Mouse (Mus musculus) thymus, adult 2 months (tissue): ENCODE measurements around the gene Gm49388. TPM values are rescaled to one million over a fixed set of nuclear protein-coding genes. Genes with fewer than 3 reads are reported as not detected.

Experiments
- DNase-seq: peaks from one replicate; pipeline ENCODE4 v3.0.0; 2021
- H3K27ac ChIP-seq: fragments of 200-500 bp; 2 replicates; pipeline ENCODE4 v1.5.1; 2012; ENCODE audit warnings: low read length, control low read depth; ENCODE audit not compliant: control insufficient read depth, insufficient read depth
- H3K27me3 ChIP-seq: fragments of 200-500 bp; 2 replicates; pipeline ENCODE4 v1.6.1; 2012; ENCODE audit warnings: mild to moderate bottlenecking, low read length, moderate library complexity, mixed read lengths; ENCODE audit not compliant: control insufficient read depth, insufficient read depth
- H3K36me3 ChIP-seq: fragments of 200-500 bp; 2 replicates; pipeline ENCODE4 v1.6.1; 2012; ENCODE audit warnings: mild to moderate bottlenecking, low read length, moderate library complexity; ENCODE audit not compliant: control insufficient read depth, insufficient read depth
- H3K4me1 ChIP-seq: fragments of 200-500 bp; replicated peaks from 2 replicates; pipeline ENCODE4 v1.6.1; 2012; ENCODE audit warnings: low read length; ENCODE audit not compliant: control insufficient read depth, insufficient read depth
- H3K4me3 ChIP-seq: fragments of 200-500 bp; 2 replicates; pipeline ENCODE4 v1.5.1; 2012; ENCODE audit warnings: mild to moderate bottlenecking, low read length, control low read depth, moderate library complexity; ENCODE audit not compliant: control insufficient read depth, insufficient read depth
- CTCF ChIP-seq: fragments of 200-500 bp; IDR thresholded peaks from 2 replicates; pipeline ENCODE4 v1.5.1; 2012; ENCODE audit warnings: mild to moderate bottlenecking, control low read depth, low read length, moderate library complexity, borderline replicate concordance; ENCODE audit not compliant: control insufficient read depth, poor library complexity, insufficient read depth; ENCODE audit errors: extremely low read depth
- POLR2A ChIP-seq: fragments of 200-500 bp; IDR thresholded peaks from 2 replicates; pipeline ENCODE4 v1.6.1; 2012; ENCODE audit warnings: mild to moderate bottlenecking, low read length, control low read depth, moderate library complexity; ENCODE audit not compliant: control insufficient read depth, poor library complexity, insufficient read depth; ENCODE audit errors: extremely low read depth
- WGBS: fragments of 180-500 bp; shearing (Covaris S2); methylation state at CpG from one replicate; pipeline ENCODE4 v1.1.7; 2018; 5-methylcytosine and 5-hydroxymethylcytosine counted together
- polyA plus RNA-seq: library from polyadenylated mRNA; depleted of rRNA; stranded (reverse); fragments of >200 nt; gene quantifications from 2 replicates; pipeline ENCODE4 v1.2.3, GENCODE M21; 2012

Gm49388 gene
- polyA plus RNA-seq, 1 experiment: not detected

DNA sequence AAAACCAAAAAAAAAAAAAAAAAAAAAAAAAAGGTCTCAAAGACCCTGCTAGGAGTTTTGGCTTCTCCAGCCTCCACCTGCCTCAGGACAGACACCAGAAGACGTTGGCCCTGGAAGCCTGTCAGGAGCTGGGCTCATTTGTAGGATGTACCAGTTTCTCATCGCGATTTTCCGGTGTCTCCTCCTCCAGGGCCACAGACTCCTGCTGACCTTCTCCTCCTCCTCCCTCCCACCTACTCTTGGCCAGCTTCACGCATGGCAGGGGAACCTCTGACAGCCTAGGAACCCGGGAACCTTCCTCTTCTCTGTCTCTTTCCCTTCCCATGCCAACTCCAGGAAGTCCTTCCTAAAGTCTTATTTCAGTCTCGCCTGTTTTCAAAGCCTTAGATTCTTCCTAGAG lies 31.6 kb downstream of the Gm49388 start:
- TF ChIP-seq CTCF (no peak), POLR2A (no peak)

DNA sequence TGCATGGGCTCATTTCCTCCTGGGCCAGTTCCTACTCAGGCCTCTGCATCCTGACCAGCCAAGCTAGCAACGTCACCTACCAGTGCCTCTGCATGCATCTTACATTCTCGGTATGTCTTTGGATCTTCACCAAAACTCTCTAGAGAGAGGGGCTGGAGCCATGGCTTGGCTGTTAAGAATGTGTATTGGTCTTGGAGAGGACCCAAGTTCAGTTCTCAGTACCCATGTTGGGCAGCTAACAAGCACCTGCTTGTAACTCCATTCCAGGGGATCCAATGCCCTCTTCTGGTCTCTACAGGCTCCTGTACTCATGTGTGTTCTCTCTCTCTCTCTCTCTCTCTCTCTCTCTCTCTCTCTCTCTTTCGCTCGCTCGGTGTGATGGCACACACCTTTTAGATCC lies 32.4 kb downstream of the Gm49388 start:
- no peaks in the 10 kb centered on the region for H3K27me3 ChIP-seq
- TF ChIP-seq POLR2A (no peak), CTCF (no peak)
- peaks cover 10% of the 10 kb centered on the region for H3K4me1 ChIP-seq
- H3K36me3 ChIP-seq: no peaks in the 10 kb centered on the region
- no peak for DNase-seq
- WGBS: 94% methylated on average over 5 of the region's 5 CpGs
- no peak overlapping the region for H3K4me3 ChIP-seq
- no peak overlapping the region for H3K27ac ChIP-seq

More for the DNA sequence above, 31.6 kb downstream of the Gm49388 start:
- Histone ChIP-seq H3K36me3 (no peaks in the 10 kb centered on the region), H3K27me3 (no peaks in the 10 kb centered on the region), H3K4me3 (no peak overlapping the region), H3K27ac (no peak overlapping the region), H3K4me1 (peaks cover 10% of the 10 kb centered on the region)
- 95% methylated on average over 7 of the region's 7 CpGs for WGBS
- DNase-seq: no peak

DNA sequence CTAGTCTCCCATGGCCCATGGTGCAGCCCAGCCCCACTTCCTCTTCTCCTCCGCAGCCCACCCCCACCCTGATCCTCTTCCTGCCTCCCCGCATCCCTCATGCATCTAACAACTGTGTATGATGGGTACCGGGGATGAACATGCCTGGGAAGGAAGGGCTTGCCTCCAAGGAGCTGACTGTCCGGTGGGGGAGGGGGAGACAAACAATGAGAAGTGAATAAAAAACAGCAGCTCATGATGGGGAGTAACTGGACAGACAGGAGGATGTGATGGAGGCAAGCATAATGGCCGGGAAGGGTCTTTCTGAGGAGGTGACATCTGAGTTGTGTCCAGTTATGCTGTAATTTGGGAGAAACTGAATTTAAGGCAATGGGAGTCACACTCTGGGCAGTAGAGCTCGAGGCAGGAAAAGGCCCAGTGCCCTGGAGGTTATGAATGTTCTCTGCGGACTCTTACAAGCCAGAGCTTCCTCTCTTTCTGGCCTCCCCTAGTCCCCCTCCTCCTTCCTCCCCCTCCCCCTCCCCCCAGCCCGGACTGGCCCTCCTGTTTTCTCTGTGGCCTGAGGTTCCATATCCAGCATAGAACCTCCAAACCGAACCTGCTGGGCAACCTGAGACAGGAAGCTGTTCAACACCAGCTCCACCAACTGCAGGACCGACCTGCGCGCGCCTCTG lies 35.6 kb downstream of the Gm49388 start:
- H3K4me3 ChIP-seq: no peak overlapping the region
- WGBS: 47% methylated on average over 13 of the region's 13 CpGs
- no peak for TF ChIP-seq CTCF
- no peak for TF ChIP-seq POLR2A
- no peaks in the 10 kb centered on the region for H3K36me3 ChIP-seq
- H3K27ac ChIP-seq: no peak overlapping the region
- no peak for DNase-seq
- no peaks in the 10 kb centered on the region for H3K27me3 ChIP-seq
- H3K4me1 ChIP-seq: peaks cover 6% of the 10 kb centered on the region

DNA sequence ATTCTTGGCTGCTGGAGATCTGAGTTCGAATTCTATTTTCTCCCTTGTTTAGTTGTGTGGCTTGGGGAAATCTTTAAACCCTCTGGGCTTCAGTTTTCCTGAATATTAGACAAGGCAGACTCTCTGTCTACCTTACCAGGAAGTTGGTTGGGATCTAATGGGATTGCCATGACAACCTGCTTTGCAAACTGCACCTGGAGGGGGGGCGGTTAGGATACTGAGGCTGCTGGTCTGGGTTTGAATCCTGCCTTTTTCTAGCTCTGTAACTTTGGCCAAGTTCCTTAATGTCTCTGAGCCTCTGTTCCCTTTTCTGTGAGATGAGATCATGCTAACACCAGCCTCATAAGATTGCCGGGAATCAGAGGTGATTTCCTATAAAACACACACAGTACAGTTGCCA lies 37.1 kb downstream of the Gm49388 start:
- Histone ChIP-seq H3K27me3 (no peaks in the 10 kb centered on the region), H3K4me3 (no peak overlapping the region), H3K4me1 (0 out of 2 replicates have a peak, but pooled peaks cover 2% of the 10 kb centered on the region), H3K27ac (no peak overlapping the region), H3K36me3 (no peaks in the 10 kb centered on the region)
- no peak for TF ChIP-seq POLR2A
- no peak for TF ChIP-seq CTCF
- 70% methylated on average over 3 of the region's 3 CpGs for WGBS
- no peak for DNase-seq

DNA sequence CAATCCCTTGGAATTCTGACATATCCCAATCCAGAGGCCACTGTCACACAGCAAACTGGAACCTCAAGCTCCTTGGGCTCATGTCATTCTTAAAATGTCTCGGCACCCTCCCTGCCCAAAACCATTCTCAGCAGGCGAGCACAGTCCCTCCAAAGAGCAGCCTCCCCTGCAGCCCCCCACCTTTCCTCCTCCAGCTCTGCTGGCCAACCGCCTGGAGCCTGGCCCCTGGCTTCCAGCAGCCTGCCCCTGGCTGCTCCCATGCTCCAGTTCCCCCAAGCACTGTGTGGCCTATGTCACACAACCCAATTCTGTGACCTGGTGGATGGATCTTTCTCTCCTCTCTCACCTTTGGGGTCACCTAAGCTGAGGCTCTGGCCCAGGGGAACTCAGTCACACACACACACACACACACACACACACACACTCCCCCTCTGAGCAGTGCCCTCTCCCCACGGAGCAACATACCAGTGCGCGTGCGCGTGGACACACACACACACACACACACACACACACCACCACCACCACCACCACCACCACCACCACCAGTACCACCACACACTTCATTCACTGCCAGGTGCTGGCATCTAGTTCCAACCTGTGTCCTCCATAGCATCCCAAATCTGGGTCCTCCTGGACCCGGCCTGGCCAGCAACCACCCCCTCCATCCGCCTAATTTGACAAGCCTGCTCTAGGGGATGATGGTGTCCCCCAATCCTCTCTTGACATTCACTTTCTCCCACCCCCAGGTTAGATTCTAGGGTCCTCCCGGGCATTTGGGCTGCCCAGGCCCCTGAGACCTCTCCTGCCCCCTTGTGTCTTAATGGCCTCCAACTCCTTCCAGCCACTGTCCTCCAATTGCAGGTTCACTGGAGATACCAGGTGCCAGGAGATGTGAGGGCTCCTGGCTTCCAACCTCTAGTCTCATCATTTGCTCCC lies 38.1 kb downstream of the Gm49388 start:
- no peak for DNase-seq
- Histone ChIP-seq H3K4me3 (no peak overlapping the region), H3K4me1 (0 out of 2 replicates have a peak, but pooled peaks cover 2% of the 10 kb centered on the region), H3K27me3 (no peaks in the 10 kb centered on the region), H3K36me3 (no peaks in the 10 kb centered on the region), H3K27ac (no peak overlapping the region)
- 87% methylated on average over 11 of the region's 11 CpGs for WGBS
- no peak for TF ChIP-seq POLR2A
- no peak for TF ChIP-seq CTCF

DNA sequence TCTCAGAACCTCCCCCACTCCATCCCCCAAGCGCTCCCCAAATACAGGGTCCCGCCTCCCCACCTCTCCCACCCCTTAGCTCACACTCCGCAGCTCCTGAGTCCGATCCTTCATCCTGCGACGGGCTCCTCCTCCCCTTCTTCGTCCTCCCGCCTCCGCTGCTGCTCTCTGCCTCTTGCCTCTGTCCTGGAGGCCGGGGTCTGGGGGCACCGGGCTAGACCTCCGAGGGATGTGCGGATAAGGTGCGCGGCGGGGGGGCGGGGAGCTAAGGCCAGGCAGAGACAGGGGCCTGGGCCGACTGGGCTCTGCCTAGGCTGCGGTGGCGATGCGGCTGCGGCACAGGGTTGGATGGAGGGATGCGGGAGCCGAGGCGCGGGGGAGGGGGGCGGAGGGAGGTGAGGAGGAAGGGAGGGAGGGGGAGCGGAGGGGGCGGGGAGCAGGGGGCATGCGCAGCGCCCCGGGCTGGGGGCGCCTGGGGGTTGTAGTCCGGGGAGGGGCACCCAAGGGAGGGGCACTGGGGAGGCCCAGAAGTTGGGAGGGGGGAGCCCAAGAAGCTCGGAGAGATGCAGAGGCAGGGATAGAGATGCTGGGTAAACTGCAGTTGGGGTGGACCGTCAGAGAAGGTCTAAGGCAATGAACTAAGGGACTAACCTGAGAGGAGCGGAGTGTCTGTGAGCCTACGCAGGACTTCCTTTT lies 38.9 kb downstream of the Gm49388 start, which contains the start of the genes Stx4a and Stx1b:
TSS of gene Stx4a (plus strand) at position 119 of the 696 bp plus-strand sequence.
TSS of gene Stx1b (minus strand) at position 374 of the 696 bp plus-strand sequence.
- 34% methylated on average over 35 of the region's 38 CpGs for WGBS
- DNase-seq: no peak
- H3K4me3 ChIP-seq: no peak within 1 kb of the TSS
- H3K27me3 ChIP-seq: no peaks in the 10 kb centered on the region
- no peak within 1 kb of the TSS for H3K27ac ChIP-seq
- H3K36me3 ChIP-seq: no peaks in the 10 kb centered on the region
- H3K4me1 ChIP-seq: 0 out of 2 replicates have a peak, but pooled peaks cover 2% of the 10 kb centered on the region
- TF ChIP-seq POLR2A (no peak), CTCF (no peak)
